Comparison of ENCODE assay signal across 8 mouse cellular contexts in the genomic region with DNA sequence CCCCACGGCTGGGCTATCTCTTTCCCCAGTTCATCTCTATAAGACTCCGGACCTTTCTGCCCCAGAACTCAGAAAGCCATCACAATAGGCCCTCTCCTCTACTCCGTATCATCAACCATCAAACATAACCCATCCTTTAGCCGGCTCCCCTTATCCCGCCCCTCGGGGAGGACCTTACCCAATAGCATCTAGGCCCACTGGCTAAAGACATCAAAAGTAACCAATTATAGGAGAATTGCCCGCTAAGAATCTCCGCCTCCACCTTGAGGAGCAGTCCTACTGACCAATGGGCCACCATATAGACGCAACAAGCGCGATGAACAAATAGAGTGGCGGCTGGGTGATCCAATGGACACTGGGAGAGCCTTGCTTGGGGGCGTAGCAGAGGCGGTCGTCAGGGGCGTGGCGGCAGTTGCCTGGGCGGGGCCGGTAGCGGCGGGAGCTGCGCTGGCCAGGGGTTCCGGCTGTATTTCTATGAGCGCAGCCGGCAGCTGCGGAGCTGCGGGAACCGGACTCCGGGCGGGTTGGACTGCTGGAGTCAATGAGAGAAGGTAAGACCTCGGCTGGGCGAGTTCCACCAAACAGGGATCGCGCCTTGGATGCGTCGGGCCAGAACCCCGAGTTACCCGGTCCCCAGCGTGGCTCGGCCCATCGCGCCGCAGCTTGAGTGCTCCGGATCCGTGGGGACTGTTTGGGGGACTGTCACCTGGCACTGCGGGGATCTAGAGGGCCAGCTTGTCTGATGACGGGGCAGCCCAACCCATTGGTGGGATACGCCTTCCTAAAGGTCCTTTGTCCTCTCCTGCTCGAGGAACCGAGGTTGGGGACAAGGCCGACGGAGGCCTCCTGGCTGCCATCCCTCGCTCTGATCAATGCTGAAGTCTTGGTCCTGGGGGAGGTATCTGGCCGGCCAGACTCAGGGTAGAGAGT. TPM values are rescaled to one million over a fixed set of nuclear protein-coding genes. Genes with fewer than 3 reads are reported as not detected.
DNase-seq lines count a peak whose midpoint lies in the region; ATAC-seq and TF ChIP-seq lines count a peak whose summit lies in the region.

A gene (plus strand): TSS at position 411 of the 930 bp plus-strand sequence.

- TF ChIP-seq CTCF in CH12.LX (conservative IDR thresholded peaks at IDR 0.05 in 1 of 2, IDR thresholded peaks at IDR 0.05 in 1 of 2; ENCODE audit: low read depth in 2 of 2, low read length in 2 of 2): no peak

- WGBS in forebrain, embryonic 11.5 days: under 1% methylated on average over 54 of the region's 54 CpGs
- under 1% methylated on average over 54 of the region's 54 CpGs for WGBS in heart, embryonic 16.5 days
- under 1% methylated on average over 54 of the region's 54 CpGs for WGBS in liver, embryonic 15.5 days (ENCODE audit: insufficient replicate concordance)
- under 1% methylated on average over 54 of the region's 54 CpGs for WGBS in neural tube, embryonic 12.5 days

- TF ChIP-seq POLR2A in CH12.LX (IDR thresholded peaks at IDR 0.05; ENCODE audit: low read depth, low read length): peak; percentile 67

- no peak within 1 kb of the TSS for H3K27ac ChIP-seq in CH12.LX (ENCODE audit: insufficient read depth, low read depth)
- H3K27ac ChIP-seq in forebrain, embryonic 11.5 days (ENCODE audit: low read depth, low read length): peak within 1 kb of the TSS; percentile 53
- H3K27ac ChIP-seq in heart, embryonic 16.5 days (ENCODE audit: low read length): peak within 1 kb of the TSS; percentile 68
- peak within 1 kb of the TSS; percentile 91 for H3K27ac ChIP-seq in liver, embryonic 15.5 days (replicated peaks)
- H3K27ac ChIP-seq in neural tube, embryonic 12.5 days: peak within 1 kb of the TSS; percentile 62; the same call in 1 of the 2 replicates

- H3K4me3 ChIP-seq in CH12.LX (replicated peaks in 1 of 3; ENCODE audit: low read depth in 2 of 3, low read length in 2 of 3, poor library complexity in 1 of 3): peak within 1 kb of the TSS; percentile 57 to 91 (median 71)
- peak within 1 kb of the TSS; percentile 74 for H3K4me3 ChIP-seq in forebrain, embryonic 11.5 days (ENCODE audit: low read depth, low read length)
- H3K4me3 ChIP-seq in heart, embryonic 16.5 days (ENCODE audit: low read length): peak within 1 kb of the TSS; percentile 88
- peak within 1 kb of the TSS; percentile 91 for H3K4me3 ChIP-seq in liver, embryonic 15.5 days (replicated peaks)
- peak within 1 kb of the TSS; percentile 79 for H3K4me3 ChIP-seq in neural tube, embryonic 12.5 days

- peak within 1 kb of the TSS; percentile 94 for H3K4me2 ChIP-seq in CH12.LX (ENCODE audit: insufficient read depth, low read depth, poor library complexity, severe bottlenecking)
- peak within 1 kb of the TSS; percentile 74 for H3K4me2 ChIP-seq in forebrain, embryonic 11.5 days (ENCODE audit: low read depth, low read length, severe bottlenecking)
- peak within 1 kb of the TSS; percentile 93 for H3K4me2 ChIP-seq in heart, embryonic 16.5 days (ENCODE audit: low read depth, low read length)
- peak within 1 kb of the TSS; percentile 86 for H3K4me2 ChIP-seq in liver, embryonic 15.5 days
- peak within 1 kb of the TSS; percentile 81 for H3K4me2 ChIP-seq in neural tube, embryonic 12.5 days (replicated peaks)

- H3K9ac ChIP-seq in CH12.LX (ENCODE audit: insufficient read depth, low read depth): peak within 1 kb of the TSS; percentile 56
- H3K9ac ChIP-seq in forebrain, embryonic 11.5 days (ENCODE audit: low read length): peak within 1 kb of the TSS; percentile 85
- peak within 1 kb of the TSS; percentile 92 for H3K9ac ChIP-seq in heart, embryonic 16.5 days (ENCODE audit: low read length)
- peak within 1 kb of the TSS; percentile 95 for H3K9ac ChIP-seq in liver, embryonic 15.5 days
- peak within 1 kb of the TSS; percentile 75 for H3K9ac ChIP-seq in neural tube, embryonic 12.5 days

- no peaks in the 10 kb centered on the region for H3K27me3 ChIP-seq in CH12.LX (replicated peaks)
- no peaks in the 10 kb centered on the region for H3K27me3 ChIP-seq in forebrain, embryonic 11.5 days (ENCODE audit: control insufficient read depth, insufficient read depth, low read length)
- no peaks in the 10 kb centered on the region for H3K27me3 ChIP-seq in heart, embryonic 16.5 days (ENCODE audit: control insufficient read depth, insufficient read depth, low read length)
- H3K27me3 ChIP-seq in liver, embryonic 15.5 days: no peaks in the 10 kb centered on the region
- H3K27me3 ChIP-seq in neural tube, embryonic 12.5 days (replicated peaks): no peaks in the 10 kb centered on the region

- peak; percentile 99 for DNase-seq in CH12.LX (ENCODE audit: extremely low read depth)
- DNase-seq in c-Kit-positive CD71-positive TER-119-negative erythroid progenitor cells, embryonic 14.5 days (ENCODE audit: low read depth): peak; percentile 97
- peak; percentile 99 for DNase-seq in forebrain, embryonic 11.5 days (ENCODE audit: low spot score)
- peak; percentile 100 for DNase-seq in kidney, postnatal 36 days
- DNase-seq in telencephalon, adult 2 months (ENCODE audit: low read depth, low spot score): peak; percentile 100

- peaks cover 10 to 78% of the 10 kb centered on the region in 2 experiments for H3K4me1 ChIP-seq in CH12.LX (ENCODE audit: control insufficient read depth in 1 of 2, insufficient read depth in 2 of 2)
- peaks cover 10% of the 10 kb centered on the region; the same call in 1 of the 2 replicates for H3K4me1 ChIP-seq in forebrain, embryonic 11.5 days (replicated peaks; ENCODE audit: control insufficient read depth, insufficient read depth, low read length)
- H3K4me1 ChIP-seq in heart, embryonic 16.5 days (ENCODE audit: control insufficient read depth, insufficient read depth, low read length): peaks cover 24% of the 10 kb centered on the region
- peaks cover 92% of the 10 kb centered on the region for H3K4me1 ChIP-seq in liver, embryonic 15.5 days (replicated peaks)
- peaks cover 36% of the 10 kb centered on the region for H3K4me1 ChIP-seq in neural tube, embryonic 12.5 days

- H3K79me2 ChIP-seq in CH12.LX (replicated peaks; ENCODE audit: control insufficient read depth, extremely low read depth, insufficient read depth, poor library complexity, severe bottlenecking): peaks cover 4% of the 10 kb centered on the region; the same call in 1 of the 2 replicates

- H3K9me3 ChIP-seq in CH12.LX (replicated peaks; ENCODE audit: low read length): no peaks in the 10 kb centered on the region
- no peaks in the 10 kb centered on the region for H3K9me3 ChIP-seq in forebrain, embryonic 11.5 days (ENCODE audit: control insufficient read depth, low read length)
- no peaks in the 10 kb centered on the region for H3K9me3 ChIP-seq in heart, embryonic 16.5 days (replicated peaks; ENCODE audit: control insufficient read depth, low read length)
- H3K9me3 ChIP-seq in liver, embryonic 15.5 days (replicated peaks): no peaks in the 10 kb centered on the region
- H3K9me3 ChIP-seq in neural tube, embryonic 12.5 days: no peaks in the 10 kb centered on the region

- no peak for TF ChIP-seq RAD21 in CH12.LX (IDR thresholded peaks at IDR 0.05; ENCODE audit: low read depth, low read length)

- TF ChIP-seq EP300 in CH12.LX (IDR thresholded peaks at IDR 0.05; ENCODE audit: low read length): no peak

- in situ Hi-C loops in CH12.LX (cut with MboI; ENCODE audit: low pct_ligation_motif_present, low pct_unique_long_range_greater_than_20kb, low sequenced_read_pairs): loop anchor here (25.0 kb wide), 1 partner anchor 189 kb away; a partner anchor contains a TSS

- dilution Hi-C loops in CH12.LX (cut with MboI; ENCODE audit: extremely low pct_ligation_motif_present, extremely low pct_unique_long_range_greater_than_20kb, low sequenced_read_pairs): no loop called here

- ATAC-seq in forebrain, embryonic 11.5 days (replicated peaks; ENCODE audit: low FRiP score): peak; percentile 100
- peak; percentile 100 for ATAC-seq in heart, embryonic 16.5 days (replicated peaks; ENCODE audit: extremely low read depth, insufficient read depth, low FRiP score)
- ATAC-seq in liver, embryonic 15.5 days (ENCODE audit: insufficient read depth): peak; percentile 95
- ATAC-seq in neural tube, embryonic 12.5 days (ENCODE audit: low FRiP score, low read depth): peak; percentile 100

- H3K36me3 ChIP-seq in CH12.LX (replicated peaks in 1 of 2; ENCODE audit: control insufficient read depth in 1 of 2, insufficient read depth in 1 of 2, low read length in 1 of 2): no peaks in the 10 kb centered on the region
- H3K36me3 ChIP-seq in forebrain, embryonic 11.5 days (ENCODE audit: control insufficient read depth, insufficient read depth, low read length): no peaks in the 10 kb centered on the region
- H3K36me3 ChIP-seq in heart, embryonic 16.5 days (ENCODE audit: control insufficient read depth, insufficient read depth): no peaks in the 10 kb centered on the region
- no peaks in the 10 kb centered on the region; the same call in 1 of the 2 replicates for H3K36me3 ChIP-seq in liver, embryonic 15.5 days (replicated peaks)
- H3K36me3 ChIP-seq in neural tube, embryonic 12.5 days: no peaks in the 10 kb centered on the region

TF ChIP-seq in CH12.LX, 34 proteins besides CTCF, POLR2A, EP300 and RAD21 (continues in another document):
- TF ChIP-seq ELF1 (IDR thresholded peaks at IDR 0.05; ENCODE audit: low read depth, low read length): peak; percentile 56; the same call in 1 of the 2 replicates
- TF ChIP-seq BHLHE40 (IDR thresholded peaks at IDR 0.05; ENCODE audit: low read depth, low read length): no peak
- TF ChIP-seq SMC3 (IDR thresholded peaks at IDR 0.05; ENCODE audit: low read depth, low read length): no peak
- no peak for TF ChIP-seq USF2 (conservative IDR thresholded peaks at IDR 0.05; ENCODE audit: low read depth, low read length)
- 0 out of 2 replicates have a peak, but pooled peaks have one; percentile 55 for TF ChIP-seq TBP (conservative IDR thresholded peaks at IDR 0.05; ENCODE audit: low read depth, low read length)
- TF ChIP-seq CHD2 (IDR thresholded peaks at IDR 0.05; ENCODE audit: low read length): peak; percentile 99
- TF ChIP-seq RCOR1 (conservative IDR thresholded peaks at IDR 0.05; ENCODE audit: low read depth, low read length): no peak
- TF ChIP-seq TCF12 (IDR thresholded peaks at IDR 0.05; ENCODE audit: low read depth, low read length): peak; percentile 86
- TF ChIP-seq HCFC1 (IDR thresholded peaks at IDR 0.05; ENCODE audit: low read depth, low read length): peak; percentile 63
- no peak for TF ChIP-seq ETS1 (conservative IDR thresholded peaks at IDR 0.05; ENCODE audit: low read depth, low read length)
- TF ChIP-seq GABPA (IDR thresholded peaks at IDR 0.05; ENCODE audit: insufficient replicate concordance, low read depth, low read length): no peak

RNA-seq across cellular contexts. Expression of the gene that starts here (rescaled TPM):
- total RNA-seq in CH12.LX (2012; rRNA removed): 9.9 and 10.3 TPM in 2 replicates
- 5.5 and 6.0 TPM in 2 replicates for total RNA-seq in CH12.LX (2014; rRNA removed)
- polyA plus RNA-seq in CH12.LX (2012; ENCODE audit: insufficient read length, low read depth): 12.9 and 15.4 TPM in 2 replicates
- 13.2 and 14.1 TPM in 2 replicates for polyA plus RNA-seq in forebrain, embryonic 11.5 days (2014; fragmentation: Nextera tagmentation; extraction: Ambion mirVana)
- polyA plus RNA-seq in heart, embryonic 16.5 days (2015; fragmentation: Nextera tagmentation; extraction: Ambion mirVana): 4.1 and 4.9 TPM in 2 replicates
- polyA plus RNA-seq in liver, embryonic 15.5 days (2015; fragmentation: Nextera tagmentation; extraction: Ambion mirVana): 11.4 TPM in 2 replicates
- polyA plus RNA-seq in neural tube, embryonic 12.5 days (2016; fragmentation: Nextera tagmentation; extraction: Ambion mirVana): 12.8 and 12.9 TPM in 2 replicates
